Mouse (Mus musculus): ENCODE results near the gene Mrc2.

Mrc2 gene

DNA sequence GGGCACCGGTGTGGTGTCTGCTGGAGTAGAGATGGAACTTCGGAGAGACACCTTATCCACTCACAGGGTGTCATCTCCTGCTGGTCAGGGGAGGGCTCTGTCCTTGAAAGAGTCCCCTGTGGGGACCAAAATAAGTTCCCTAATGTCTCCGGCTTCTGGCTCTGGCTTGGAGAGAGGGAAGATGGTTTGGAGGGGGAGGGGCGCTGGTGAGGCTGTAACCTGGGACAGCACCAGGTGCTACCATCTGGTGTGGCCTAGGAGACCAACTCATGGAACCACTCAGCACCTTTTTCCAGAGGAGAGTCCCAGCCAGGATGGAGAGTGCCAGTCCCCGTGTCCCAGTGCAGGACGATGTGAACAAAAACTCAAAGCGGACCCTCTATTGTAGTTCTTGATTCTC is 58.2 kb downstream of the Mrc2 start:
- no peak for DNase-seq (ENCODE audit: low read depth, low spot score)

DNA sequence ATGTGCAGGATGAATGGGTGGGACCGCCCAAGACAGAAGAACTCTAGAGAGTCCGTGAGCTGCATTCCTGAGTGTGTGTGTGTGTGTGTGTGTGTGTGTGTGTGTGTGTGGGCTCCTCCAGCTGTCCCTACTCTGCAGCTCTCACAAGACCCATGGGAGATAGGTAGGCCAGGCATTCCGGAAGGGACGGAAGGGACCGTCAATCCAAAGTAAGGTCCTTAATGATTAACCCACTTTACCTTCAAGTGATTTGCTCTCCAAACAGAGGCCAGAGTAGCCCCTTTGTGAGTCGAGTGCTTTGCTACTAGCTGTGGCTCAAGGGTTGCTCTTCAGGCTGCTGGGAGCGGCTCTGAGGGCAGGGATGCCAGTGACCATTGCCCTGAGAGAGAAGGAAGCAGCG is 59.7 kb downstream of the Mrc2 start:
- DNase-seq (ENCODE audit: low read depth, low spot score): no peak

DNA sequence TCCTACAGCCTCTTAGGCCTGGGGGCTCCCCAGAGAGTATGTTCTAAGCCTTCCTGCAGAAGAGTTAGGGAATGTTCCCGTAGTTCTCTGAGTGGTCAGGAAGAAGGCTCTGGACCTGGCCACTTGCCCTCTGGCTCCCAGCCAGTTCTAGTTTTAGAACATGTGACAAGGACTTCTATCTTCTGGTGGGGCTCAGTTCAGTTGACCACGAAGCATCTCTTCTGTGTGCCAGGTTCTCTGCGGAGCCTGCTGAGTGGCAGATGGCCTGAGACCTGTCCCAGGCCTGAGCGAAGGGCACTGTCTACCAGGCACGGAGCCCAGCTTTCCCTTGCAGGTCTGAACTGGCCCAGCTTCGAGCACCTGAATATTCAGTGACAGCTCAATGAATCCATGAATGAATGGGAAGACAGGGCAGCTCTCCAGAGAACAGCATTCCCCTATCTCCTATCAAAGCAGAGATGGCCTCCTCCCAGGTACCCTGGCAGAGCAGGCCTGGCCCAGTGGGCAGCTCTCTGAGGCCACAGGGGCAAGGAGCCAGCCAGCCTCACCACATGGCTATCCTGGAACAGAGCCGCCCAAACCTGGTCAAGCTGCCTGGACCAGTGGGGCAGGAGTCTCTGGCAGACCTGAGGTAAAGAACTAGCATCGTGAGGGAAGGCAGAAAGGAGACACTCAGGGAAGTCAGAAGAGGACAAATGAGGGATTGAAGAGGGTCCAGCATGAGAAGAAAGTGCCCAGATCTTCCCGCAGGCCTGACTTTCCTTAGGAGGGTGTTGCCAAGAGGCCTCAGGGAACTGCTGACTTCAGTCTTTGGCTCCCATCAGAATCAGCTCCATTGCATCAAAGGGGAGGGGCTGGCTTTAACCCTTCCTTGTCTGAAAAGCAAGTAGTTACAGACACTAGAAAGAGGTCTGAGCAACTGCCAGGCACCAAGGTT is 60.8 kb downstream of the Mrc2 start:
- no peak for DNase-seq (ENCODE audit: low read depth, low spot score)

DNA sequence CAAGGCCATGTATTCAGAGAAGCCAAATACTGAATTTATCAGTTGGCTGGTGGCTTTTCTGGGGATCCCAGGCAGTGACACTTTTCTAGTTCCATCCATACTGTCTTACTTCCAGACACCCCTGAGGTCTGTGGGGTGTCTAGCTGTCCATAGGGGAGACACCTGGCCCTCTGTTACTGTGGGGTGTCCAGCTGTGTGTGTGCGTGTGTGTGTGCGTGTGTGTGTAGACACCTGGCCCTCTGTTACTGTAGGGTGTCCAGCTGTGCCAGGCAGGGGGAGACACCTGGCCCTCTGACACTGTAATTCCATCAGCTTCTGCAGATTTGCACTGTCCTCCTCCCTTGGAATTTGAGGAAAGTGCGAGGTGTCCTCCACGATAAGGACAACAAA is 61.4 kb downstream of the Mrc2 start:
- no peak for DNase-seq (ENCODE audit: low read depth, low spot score)

DNA sequence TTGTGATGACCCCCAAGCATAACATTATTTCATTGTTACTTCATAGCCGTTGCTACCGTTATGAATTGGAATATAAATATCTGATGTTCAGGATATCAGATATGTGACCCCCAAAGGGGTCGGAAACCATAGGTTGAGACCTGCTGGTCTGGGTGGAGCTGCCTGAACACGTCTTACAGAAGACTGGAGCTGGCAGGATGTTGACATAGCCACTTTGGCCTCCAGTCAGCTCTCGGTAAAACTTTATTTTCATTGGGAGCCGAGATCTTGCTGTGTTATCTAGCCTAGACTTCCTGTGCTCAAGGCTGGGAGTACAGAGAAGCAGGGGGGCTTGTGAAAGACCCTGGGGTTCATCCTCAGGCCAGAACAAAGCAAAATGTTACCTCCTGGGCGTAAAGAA is 63.9 kb downstream of the Mrc2 start:
- DNase-seq (ENCODE audit: low read depth, low spot score): no peak

DNA sequence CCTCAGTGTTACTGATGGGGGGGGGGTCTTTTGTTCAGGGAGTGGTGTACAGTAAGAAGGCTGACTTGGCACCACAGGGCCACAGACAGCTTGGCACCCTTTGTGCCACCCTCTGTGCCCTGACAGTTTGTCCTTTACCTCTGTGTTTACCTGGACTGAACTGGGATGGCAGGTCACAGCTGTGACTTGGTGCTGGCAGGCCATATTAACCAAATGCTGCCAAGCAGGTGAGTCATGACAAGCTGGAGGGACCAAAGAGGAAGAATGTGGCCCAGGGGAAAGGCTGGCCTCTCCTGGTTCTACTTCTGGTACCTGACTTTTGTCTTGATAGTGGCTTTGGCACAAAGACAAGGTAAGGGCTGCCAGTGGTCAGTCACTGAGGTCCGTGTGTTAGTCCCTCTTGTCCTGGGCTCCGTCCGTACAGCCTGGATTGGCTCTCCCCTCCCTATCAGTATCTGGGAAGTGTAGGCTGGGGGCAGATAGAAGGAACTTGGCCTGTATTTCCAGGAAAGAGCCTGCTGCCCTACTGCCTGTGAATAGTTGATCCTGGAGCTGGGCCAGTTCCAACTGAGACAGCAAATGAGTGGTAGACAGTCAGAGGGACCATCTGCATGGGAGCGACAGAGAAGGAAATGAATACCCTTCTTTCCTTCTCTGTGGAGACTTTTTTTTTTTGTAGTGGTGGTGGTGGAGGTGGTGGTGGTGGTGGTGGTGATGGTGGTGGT is 69.8 kb downstream of the Mrc2 start:
- no peak for DNase-seq (ENCODE audit: low read depth, low spot score)

DNA sequence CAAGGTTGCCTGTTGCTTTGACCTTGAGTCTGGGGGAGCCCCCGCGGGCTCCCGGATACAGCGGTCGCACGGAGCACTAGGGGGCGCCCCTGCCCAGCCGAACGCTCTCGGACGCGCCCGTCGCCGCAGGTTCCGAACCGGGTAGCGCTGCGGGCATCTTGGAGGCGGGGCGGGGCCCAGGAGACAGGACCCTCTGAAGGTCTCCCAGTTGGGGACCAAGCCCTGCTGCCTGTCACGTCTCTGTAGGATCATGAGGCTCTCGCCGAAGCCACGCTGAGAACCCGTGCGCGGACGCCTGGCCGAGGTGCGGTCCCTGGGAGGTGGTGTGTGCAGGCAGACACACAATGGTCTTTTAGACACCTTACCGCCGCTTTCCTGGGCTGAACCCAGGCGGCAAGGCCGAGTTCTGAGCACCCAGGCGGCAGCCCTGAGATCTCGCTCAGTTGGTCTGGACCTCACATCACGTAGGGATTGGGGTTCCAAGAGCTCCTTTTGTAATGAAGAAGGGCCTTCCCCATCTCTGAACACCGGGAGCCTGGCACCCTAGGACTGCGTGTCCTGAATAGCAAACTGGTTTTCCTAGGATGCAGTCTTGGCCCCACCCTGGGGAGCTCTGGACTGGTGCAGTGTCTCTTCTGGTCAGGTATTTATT is 70.6 kb downstream of the Mrc2 start:
- peak; percentile 68 for DNase-seq (ENCODE audit: low read depth, low spot score)

DNA sequence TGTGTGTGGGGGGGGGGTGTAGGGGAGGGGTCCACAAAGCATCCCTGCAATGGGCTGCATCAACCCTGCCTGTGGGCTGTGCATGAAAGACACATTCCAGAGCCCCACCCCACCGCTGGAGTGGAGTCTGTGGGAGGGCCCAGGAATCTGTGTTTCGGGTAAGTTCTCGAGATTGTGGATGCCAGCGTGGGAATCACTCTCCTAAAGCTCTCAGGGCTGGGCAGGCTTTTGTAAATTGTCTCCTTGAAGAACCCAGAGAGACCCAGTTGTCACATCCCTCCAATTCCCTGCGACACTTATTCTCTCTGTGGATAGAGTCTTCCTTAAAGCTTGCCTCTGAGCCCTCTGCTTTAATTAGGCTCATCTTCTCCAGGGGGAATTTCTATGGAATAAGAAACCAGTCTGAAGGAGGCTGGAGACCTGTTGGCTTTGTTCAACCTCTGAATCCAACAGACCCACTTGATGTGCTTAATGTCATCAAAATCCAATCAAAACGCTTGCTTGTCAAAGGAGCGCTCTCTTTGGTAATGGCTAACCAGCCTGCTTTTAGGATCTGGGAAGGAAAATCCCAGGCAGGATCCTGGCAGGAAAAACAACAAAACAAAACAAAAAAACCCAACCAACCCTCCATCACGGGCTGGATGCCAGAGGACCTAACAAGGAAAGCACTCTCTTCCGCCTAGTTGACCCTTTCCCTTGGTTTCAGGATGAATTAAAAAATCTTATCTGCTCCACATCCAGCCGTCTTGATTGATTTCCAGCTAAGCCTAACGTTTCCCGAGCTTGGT is 71.3 kb downstream of the Mrc2 start:
- DNase-seq (ENCODE audit: low read depth, low spot score): peak; percentile 72

DNA sequence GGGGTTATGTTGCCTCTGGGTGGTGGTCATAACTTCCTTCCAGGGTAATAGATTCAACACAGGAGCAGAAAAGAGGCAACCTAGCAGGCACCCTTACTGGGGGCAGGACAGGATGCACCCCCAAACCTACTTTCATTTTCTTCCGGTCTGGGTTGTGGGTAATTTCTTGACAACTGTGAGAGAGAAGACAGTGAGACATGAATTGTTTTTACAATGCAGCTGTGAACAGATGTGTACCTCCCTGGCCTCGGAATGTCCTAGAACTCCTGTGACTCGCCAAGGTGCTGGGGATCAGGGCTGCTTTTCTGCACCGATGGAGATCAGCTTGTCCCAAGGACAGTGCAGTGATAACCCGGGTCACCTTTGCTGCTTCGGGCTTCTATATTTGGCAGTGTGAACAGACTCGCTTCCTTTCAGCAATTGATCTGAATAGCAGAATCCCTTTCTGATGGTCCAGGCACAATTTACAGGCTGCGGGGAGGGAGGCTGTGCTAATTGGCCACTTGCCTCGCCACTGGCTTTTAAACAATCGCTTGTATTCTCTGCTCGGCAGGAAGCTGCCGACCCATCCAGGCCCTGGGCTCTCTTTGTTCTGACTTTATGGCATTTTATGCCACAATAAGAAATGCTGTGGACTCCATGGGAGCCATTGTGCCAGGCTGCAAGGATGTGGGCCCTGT is 72.1 kb downstream of the Mrc2 start:
- DNase-seq (ENCODE audit: low read depth, low spot score): no peak

DNA sequence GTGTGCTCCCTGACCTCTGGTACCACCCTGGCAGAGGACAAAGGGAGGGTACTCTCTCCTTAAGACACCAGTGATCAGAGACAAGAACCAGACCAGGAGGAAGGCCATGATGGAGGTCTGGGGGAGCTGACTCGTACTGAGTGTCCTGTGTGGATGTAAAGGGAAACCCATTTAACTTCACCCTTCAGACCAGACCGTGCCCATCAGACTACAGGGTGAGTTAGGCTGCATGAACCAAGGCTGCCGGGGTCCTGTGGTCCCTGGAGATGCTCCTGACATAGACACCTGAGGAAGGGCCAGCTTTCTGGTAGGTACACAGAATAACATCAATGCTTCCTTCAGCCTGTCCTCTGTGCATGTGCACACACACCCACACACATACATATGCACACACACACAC is 73.2 kb downstream of the Mrc2 start:
- no peak for DNase-seq (ENCODE audit: low read depth, low spot score)

DNA sequence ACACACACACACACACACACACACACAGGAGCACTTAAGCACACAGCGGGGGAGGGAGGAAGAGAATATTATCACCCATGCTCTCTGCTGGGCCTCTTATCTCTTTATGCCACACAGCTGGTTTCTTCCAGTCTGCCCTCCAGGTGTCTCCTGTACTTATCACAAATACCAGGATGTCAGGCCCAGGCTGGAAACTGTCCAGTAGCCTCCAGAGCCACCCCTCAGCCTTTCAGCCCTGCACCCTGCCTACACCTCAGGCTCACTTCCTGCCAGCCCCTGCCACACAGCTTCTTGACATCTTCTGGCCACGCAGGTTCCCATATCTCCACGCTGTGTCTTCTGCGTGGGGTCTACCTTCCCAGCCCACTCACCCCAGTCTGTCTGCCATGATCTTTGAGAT is 73.6 kb downstream of the Mrc2 start:
- no peak for DNase-seq (ENCODE audit: low read depth, low spot score)

DNA sequence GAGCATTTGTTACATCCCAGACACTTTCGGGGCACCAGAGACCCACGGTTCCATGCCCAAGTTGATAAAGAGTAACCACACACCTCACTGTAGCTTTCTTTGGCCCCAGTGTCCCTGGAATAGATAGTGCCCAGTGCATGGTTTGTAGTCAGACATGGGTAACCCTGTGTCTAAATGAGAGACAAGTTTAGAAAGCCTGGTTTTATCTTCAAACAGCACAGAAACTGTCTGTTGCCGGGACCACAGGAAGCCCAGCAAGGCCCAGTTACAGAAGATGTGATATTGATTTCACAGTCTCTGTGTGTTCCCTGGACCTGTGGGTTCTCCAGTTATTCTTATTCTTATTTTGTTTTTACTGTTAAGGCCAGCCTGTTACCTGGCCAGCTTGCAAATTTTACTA is 74.7 kb downstream of the Mrc2 start:
- DNase-seq (ENCODE audit: low read depth, low spot score): no peak

DNA sequence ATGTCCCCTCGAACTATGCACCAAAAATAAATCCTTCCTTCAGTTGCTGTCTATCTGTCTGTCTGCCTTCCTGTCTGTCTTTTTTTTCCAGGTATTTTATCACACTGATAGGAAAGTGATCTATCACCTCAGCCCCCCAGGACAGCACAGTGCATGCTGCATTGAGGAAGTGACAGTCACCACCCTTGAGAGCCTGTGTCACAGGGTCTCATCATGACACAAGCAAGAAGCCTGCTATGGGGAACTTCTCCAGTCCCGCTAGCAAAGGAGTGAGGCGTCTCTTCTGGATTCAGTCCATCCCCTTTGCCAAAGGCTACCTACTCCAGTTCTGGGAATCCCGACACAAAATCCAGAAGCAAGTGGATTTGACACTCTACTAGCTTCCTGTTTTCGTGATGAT is 76.4 kb downstream of the Mrc2 start:
- DNase-seq (ENCODE audit: low read depth, low spot score): no peak

DNA sequence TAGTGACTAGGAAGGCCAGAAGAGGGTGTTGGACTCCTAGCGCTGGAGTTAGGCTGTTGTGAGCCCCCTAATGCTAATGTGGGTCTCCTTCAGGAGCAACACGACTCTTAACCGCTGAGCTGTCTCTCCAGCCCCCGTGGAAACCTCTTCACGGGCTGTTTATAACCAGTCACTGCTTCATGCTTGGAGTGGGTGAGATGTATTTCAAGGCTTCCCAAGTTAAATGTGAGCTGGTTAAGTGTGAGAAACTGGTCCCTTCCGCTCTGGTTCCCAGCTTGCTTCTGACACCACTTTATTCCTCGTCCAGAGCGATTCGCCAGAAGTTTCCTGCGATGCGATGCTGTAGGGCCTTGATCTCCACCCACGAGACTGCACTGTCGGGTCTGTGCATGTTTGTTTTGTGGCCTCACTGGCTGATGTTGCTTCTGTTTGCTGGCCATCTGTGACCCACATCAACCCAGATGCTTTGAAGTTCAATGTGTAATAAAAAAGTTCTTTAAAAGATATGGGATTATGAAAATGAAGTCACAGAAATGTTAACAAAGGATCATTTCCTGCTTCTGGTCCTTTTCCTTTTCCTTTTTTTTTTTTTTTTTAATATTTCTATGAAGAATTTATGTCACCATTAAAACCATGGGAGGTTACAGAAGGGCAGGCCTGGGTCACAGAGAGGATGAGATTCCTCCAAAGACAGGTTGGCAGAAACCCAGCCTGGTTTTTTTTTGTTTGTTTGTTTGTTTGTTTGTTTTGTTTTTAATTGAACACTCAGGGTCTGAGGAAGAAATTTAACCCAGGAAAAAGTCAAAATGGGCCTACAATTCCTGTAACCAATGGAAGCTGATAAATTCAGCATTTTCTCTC is 77.3 kb downstream of the Mrc2 start:
- DNase-seq (ENCODE audit: low read depth, low spot score): no peak

DNA sequence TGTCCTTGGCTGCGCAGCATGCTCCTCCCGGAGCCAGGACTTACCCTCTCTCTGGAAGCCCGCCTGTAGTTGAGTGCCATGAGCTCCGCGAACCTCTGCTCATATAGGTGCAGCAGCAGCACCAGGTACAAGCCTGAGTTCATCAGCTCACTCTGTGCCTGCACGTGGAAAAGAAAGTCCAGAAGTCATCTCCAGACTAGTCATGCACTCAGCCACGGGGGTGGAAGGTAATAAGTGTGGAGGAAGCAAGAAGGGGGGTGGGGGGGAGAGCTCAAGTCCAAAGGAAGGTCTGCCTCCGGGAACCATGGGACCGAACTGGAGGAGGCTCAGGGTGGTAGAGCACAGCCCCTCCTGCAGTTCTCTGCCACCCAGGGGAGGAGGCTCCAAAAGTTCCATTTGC is 79.4 kb downstream of the Mrc2 start:
- DNase-seq (ENCODE audit: low read depth, low spot score): no peak

DNA sequence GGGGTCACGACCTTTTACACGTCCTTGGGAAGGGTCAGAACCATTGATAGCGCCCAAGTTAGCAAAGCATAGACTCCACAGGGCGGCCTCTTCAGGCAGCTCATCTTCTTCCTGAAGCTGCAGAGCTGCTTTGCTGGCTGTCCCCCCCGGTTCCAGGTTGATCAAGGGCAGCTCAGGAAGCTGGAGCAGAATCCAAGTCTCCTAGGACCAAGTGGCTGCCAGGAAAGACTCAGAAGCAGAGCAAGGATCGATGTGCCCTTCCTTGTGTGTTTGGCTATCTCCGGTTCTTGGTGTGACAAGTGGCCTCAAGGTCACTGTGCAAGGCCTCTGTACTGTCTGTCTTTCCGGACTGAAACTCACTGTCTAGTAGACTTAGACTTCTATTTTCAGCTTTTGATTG is 81.4 kb downstream of the Mrc2 start:
- no peak for DNase-seq (ENCODE audit: low read depth, low spot score)

DNA sequence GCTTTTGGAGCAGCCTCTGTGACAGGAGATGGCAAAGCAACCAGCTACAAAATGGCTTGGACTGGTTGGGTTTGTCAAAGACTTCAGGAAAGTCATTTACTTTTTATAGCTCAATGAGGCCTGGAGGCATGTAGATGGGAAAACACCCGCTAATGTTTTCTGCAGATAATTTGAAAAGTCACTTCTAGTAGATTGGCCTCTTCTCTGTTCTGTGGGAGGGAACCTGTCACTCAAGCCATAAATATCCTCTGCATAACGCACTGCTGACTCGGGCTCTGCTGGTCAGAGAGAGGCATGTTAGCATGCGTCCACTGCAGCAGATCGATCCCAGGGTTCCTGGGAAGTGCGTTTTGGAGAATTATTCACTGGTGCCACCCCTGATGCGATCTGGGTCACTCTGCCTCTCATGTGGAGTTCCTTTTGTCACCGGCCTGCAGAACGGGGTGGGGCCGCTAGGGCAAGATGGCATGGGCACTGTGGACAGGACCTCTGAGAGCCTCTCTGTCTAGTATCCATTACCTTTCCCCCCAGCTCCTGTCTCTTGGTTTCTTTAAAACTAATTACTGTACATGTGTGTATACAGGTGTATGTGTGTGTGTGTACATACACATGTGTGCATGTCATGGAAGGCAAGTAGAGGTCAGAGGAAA is 82.2 kb downstream of the Mrc2 start:
- DNase-seq (ENCODE audit: low read depth, low spot score): no peak

DNA sequence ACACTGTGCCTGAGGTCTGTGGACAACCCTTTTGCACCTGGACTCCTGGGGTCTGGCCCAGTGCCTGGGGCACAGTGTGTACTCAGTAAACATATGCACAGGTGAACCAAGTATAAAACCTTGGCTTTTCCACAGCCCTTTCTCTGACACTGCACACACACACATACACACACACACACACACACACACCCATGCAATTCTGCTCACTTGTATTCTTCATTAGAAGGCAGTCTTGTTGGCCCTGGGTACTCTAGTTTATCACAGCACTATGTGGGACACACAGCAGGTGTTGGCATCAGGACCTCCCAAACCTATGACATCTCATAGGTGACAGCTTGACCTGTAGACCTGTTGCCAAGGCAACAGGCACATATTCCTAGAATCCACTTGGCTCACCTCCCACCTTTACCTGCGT is 83.4 kb downstream of the Mrc2 start:
- no peak for DNase-seq (ENCODE audit: low read depth, low spot score)

DNA sequence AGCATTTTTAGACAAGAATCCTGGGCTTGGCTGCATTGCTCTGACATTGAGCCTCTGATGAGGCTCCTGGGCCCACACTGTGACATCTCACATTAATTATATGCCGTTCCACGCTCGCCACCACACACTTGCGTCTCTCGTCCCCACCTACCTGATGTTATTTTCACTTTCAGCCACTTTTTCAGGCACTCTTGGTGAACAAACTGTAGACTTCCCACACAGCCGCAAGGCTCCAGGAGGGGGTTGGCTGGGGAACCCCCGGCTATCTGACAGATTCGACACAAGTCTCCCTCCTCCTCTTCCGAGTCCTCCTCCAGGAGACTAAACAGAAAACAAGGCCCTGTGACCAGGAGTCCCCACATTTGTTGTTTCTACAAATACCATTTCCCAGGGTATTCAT is 92.8 kb downstream of the Mrc2 start:
- DNase-seq (ENCODE audit: low read depth, low spot score): no peak

DNA sequence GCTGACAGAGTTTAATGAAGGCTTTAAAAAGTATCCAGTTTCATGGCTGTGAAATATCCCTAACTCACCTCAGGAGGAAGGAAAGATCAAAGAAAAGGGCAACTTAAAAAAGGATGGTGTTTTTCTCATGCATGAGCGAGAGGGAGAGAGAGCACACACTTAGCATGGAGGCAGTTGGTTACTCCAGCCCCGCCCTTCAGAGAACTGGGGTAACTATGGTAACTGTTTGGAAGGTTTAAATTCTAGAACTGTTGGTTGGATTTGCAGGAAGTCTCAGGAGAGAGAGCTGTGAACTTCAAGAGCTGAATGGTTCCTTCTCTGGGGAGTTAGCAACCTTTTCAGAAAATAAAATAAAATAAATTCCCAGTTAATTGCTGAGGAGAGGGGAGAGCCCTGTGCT is 96.2 kb downstream of the Mrc2 start:
- DNase-seq (ENCODE audit: low read depth, low spot score): peak; percentile 42
